Mouse (Mus musculus) cerebellum, adult 2 months (tissue): ENCODE results near the gene Hoxa4. TPM values are rescaled to one million over a fixed set of nuclear protein-coding genes. Genes with fewer than 3 reads are reported as not detected.

ENCODE experiments used
- DNase-seq, 2 experiments: peaks; one replicate each; pipeline ENCODE4 v3.0.0; 2021
- H3K27ac ChIP-seq: fragments of 200-500 bp; 2 replicates; pipeline ENCODE4 v1.5.1; 2012; ENCODE audit warnings: low read length, control low read depth, inconsistent platforms; ENCODE audit not compliant: insufficient read depth
- H3K27me3 ChIP-seq: fragments of 200-500 bp; 2 replicates; pipeline ENCODE4 v1.6.1; 2012; ENCODE audit warnings: inconsistent platforms, mild to moderate bottlenecking, low read length, moderate library complexity; ENCODE audit not compliant: control insufficient read depth, insufficient read depth
- H3K4me1 ChIP-seq: fragments of 200-500 bp; 2 replicates; pipeline ENCODE4 v1.6.1; 2011; ENCODE audit warnings: low read length; ENCODE audit not compliant: control insufficient read depth, insufficient read depth
- H3K4me3 ChIP-seq: fragments of 200-500 bp; replicated peaks from 2 replicates; pipeline ENCODE3; 2011; ENCODE audit warnings: mild to moderate bottlenecking, low read depth, low read length, control low read depth; ENCODE audit not compliant: insufficient read depth
- CTCF ChIP-seq: fragments of 200-500 bp; IDR thresholded peaks from 2 replicates; pipeline ENCODE4 v1.5.1; 2011; ENCODE audit warnings: low read depth, mild to moderate bottlenecking, control low read depth, low read length, moderate library complexity, borderline replicate concordance; ENCODE audit not compliant: insufficient read depth
- POLR2A ChIP-seq: fragments of 200-500 bp; IDR thresholded peaks from 2 replicates; pipeline ENCODE4 v1.6.1; 2011; ENCODE audit warnings: low read length, control low read depth, borderline replicate concordance; ENCODE audit not compliant: insufficient read depth
- WGBS: fragments of 180-500 bp; shearing (Covaris S2); methylation state at CpG from one replicate; pipeline ENCODE4 v1.1.7; 2018; 5-methylcytosine and 5-hydroxymethylcytosine counted together
- polyA plus RNA-seq: library from polyadenylated mRNA; depleted of rRNA; stranded (reverse); fragments of >200 nt; gene quantifications from 2 replicates; pipeline ENCODE4 v1.2.3, GENCODE M21; 2012

The Hoxa4 gene
- polyA plus RNA-seq, 1 experiment, result 5.1 TPM

GRCm38 (mm10) chr6:52205638-52206621, 14.4 kb upstream of the Hoxa4 start:
- no peak overlapping the region for H3K27ac ChIP-seq
- no peak overlapping the region for H3K4me3 ChIP-seq
- DNase-seq, result no peak
- WGBS, result 3% methylated on average over 55 of the region's 55 CpGs
- peaks cover 17% of the 10 kb centered on the region for H3K27me3 ChIP-seq
- no peaks in the 10 kb centered on the region for H3K4me1 ChIP-seq
- TF ChIP-seq POLR2A, result no peak
- TF ChIP-seq CTCF, result no peak

GRCm38 (mm10) chr6:52205221-52205620, 13.7 kb upstream of the Hoxa4 start:
- 5% methylated on average over 14 of the region's 14 CpGs for WGBS
- H3K27ac ChIP-seq, result no peak overlapping the region
- H3K4me3 ChIP-seq, result no peak overlapping the region
- H3K27me3 ChIP-seq, result peaks cover 17% of the 10 kb centered on the region
- no peak for TF ChIP-seq POLR2A
- no peak for TF ChIP-seq CTCF
- no peak for DNase-seq
- H3K4me1 ChIP-seq, result no peaks in the 10 kb centered on the region

- DNase-seq, result no peak
- Histone ChIP-seq H3K27me3 (peaks cover 17% of the 10 kb centered on the region), H3K27ac (no peak within 1 kb of the TSS), H3K4me3 (no peak within 1 kb of the TSS), H3K4me1 (no peaks in the 10 kb centered on the region)
- TF ChIP-seq POLR2A (no peak), CTCF (no peak)
- WGBS, result 2% methylated on average over 65 of the region's 65 CpGs
Measured at GRCm38 (mm10) chr6:52204050-52204752, 12.6 kb upstream of the Hoxa4 start, which contains the start of gene Hoxa5. Gene Hoxa5 (minus strand): TSS chr6:52204587.

GRCm38 (mm10) chr6:52203371-52204049, 12.0 kb upstream of the Hoxa4 start:
- Histone ChIP-seq H3K4me3 (no peak overlapping the region), H3K27ac (no peak overlapping the region), H3K27me3 (peaks cover 17% of the 10 kb centered on the region), H3K4me1 (no peaks in the 10 kb centered on the region)
- DNase-seq, result no peak
- TF ChIP-seq CTCF (no peak), POLR2A (no peak)
- whole genome bisulfite sequencing, result 1% methylated on average over 46 of the region's 46 CpGs

GRCm38 (mm10) chr6:52203121-52203370, 11.5 kb upstream of the Hoxa4 start:
- DNase-seq, result no peak
- Histone ChIP-seq H3K4me1 (no peaks in the 10 kb centered on the region), H3K27me3 (peaks cover 17% of the 10 kb centered on the region), H3K4me3 (no peak overlapping the region), H3K27ac (no peak overlapping the region)
- TF ChIP-seq CTCF (no peak), POLR2A (no peak)
- 2% methylated on average over 10 of the region's 10 CpGs for WGBS

- 7% methylated on average over 22 of the region's 22 CpGs for WGBS
- Histone ChIP-seq H3K27ac (no peak overlapping the region), H3K4me3 (no peak overlapping the region), H3K4me1 (no peaks in the 10 kb centered on the region), H3K27me3 (peaks cover 17% of the 10 kb centered on the region)
- TF ChIP-seq POLR2A (no peak), CTCF (no peak)
- no peak for DNase-seq
Measured at GRCm38 (mm10) chr6:52202362-52203120, 11.0 kb upstream of the Hoxa4 start.

- H3K27ac ChIP-seq, result no peak overlapping the region
- 18% methylated on average over 1 of the region's 1 CpGs for WGBS
Measured at GRCm38 (mm10) chr6:52201269-52201668, 9.7 kb upstream of the Hoxa4 start.

More at GRCm38 (mm10) chr6:52201269-52201668, 9.7 kb upstream of the Hoxa4 start:
- Histone ChIP-seq H3K27me3 (peaks cover 17% of the 10 kb centered on the region), H3K4me3 (no peak overlapping the region), H3K4me1 (no peaks in the 10 kb centered on the region)
- no peak for DNase-seq
- TF ChIP-seq CTCF (no peak), POLR2A (no peak)
